Mouse (Mus musculus) MEL (cell line): Measurements from ENCODE around the gene Rassf5. TPM values are rescaled to one million over a fixed set of nuclear protein-coding genes. Genes with fewer than 3 reads are reported as not detected.

Source experiments
- DNase-seq: peaks from one replicate; pipeline ENCODE4 v3.0.0; 2011; ENCODE audit warnings: low read depth, low spot score
- H3K27ac ChIP-seq: 2 replicates; pipeline ENCODE4 v1.5.1; 2012; ENCODE audit warnings: low read depth, mild to moderate bottlenecking, control low read depth, low read length, moderate library complexity; ENCODE audit not compliant: control insufficient read depth
- H3K27me3 ChIP-seq, 2 experiments: fragments of 150-350 bp in 1 of 2; sonication (generic) in 1 of 2; 2 replicates each; pipeline ENCODE4 v1.6.1; 2012; ENCODE audit warnings: low read length in 2 of 2, mild to moderate bottlenecking in 2 of 2, improper control_type of control experiment in 1 of 2, moderate library complexity in 1 of 2; ENCODE audit not compliant: insufficient read depth in 2 of 2, control insufficient read depth in 1 of 2
- H3K36me3 ChIP-seq, 2 experiments: 2 replicates each; pipeline ENCODE4 v1.6.1; 2012 to 2014; ENCODE audit warnings: low read length in 2 of 2, improper control_type of control experiment in 1 of 2, inconsistent platforms in 1 of 2, mild to moderate bottlenecking in 1 of 2; ENCODE audit not compliant: insufficient read depth in 2 of 2, control insufficient read depth in 1 of 2
- H3K4me1 ChIP-seq, 2 experiments: fragments of 150-350 bp in 1 of 2; sonication (generic) in 1 of 2; 2 replicates each; pipeline ENCODE4 v1.6.1; 2012; ENCODE audit warnings: low read length in 2 of 2, improper control_type of control experiment in 1 of 2, mild to moderate bottlenecking in 1 of 2; ENCODE audit not compliant: insufficient read depth in 2 of 2, control insufficient read depth in 1 of 2
- H3K4me3 ChIP-seq, 2 experiments: fragments of 150-350 bp in 1 of 2; sonication (generic) in 1 of 2; 2 replicates each; pipeline ENCODE4 v1.5.1; 2012; ENCODE audit warnings: low read depth in 2 of 2, low read length in 2 of 2, mild to moderate bottlenecking in 2 of 2, moderate library complexity in 2 of 2, control low read depth in 1 of 2, improper control_type of control experiment in 1 of 2; ENCODE audit not compliant: control insufficient read depth in 1 of 2, insufficient read depth in 1 of 2
- H3K79me2 ChIP-seq: 2 replicates; pipeline ENCODE4 v1.6.1; 2012; ENCODE audit warnings: mild to moderate bottlenecking, low read length, moderate library complexity; ENCODE audit not compliant: control insufficient read depth, poor library complexity, insufficient read depth
- H3K9ac ChIP-seq: 2 replicates; pipeline ENCODE4 v1.6.1; 2012; ENCODE audit warnings: low read depth, mild to moderate bottlenecking, control low read depth, low read length, moderate library complexity; ENCODE audit not compliant: control insufficient read depth, poor library complexity, severe bottlenecking
- H3K9me3 ChIP-seq: fragments of 150-350 bp; sonication (generic); replicated peaks from 2 replicates; pipeline ENCODE4 v1.6.1; 2012; ENCODE audit warnings: mild to moderate bottlenecking, low read length, improper control_type of control experiment, moderate library complexity; ENCODE audit not compliant: insufficient read depth
- BHLHE40 ChIP-seq: IDR thresholded peaks from 2 replicates; pipeline ENCODE4 v1.6.1; 2012; ENCODE audit warnings: low read depth, mild to moderate bottlenecking, inconsistent platforms, low read length, improper control_type of control experiment, borderline replicate concordance
- CHD2 ChIP-seq: IDR thresholded peaks from 2 replicates; pipeline ENCODE4 v1.6.1; 2011; ENCODE audit warnings: low read length, improper control_type of control experiment
- CTCF ChIP-seq, 3 experiments: IDR thresholded peaks in 2 of 3; conservative IDR thresholded peaks in 1 of 3; 2 replicates each; pipeline ENCODE4 v1.5.1; 2011 to 2012; ENCODE audit warnings: low read length in 3 of 3, low read depth in 2 of 3, mild to moderate bottlenecking in 2 of 3, improper control_type of control experiment in 1 of 3, inconsistent platforms in 1 of 3, mixed read lengths in 1 of 3, moderate library complexity in 1 of 3; ENCODE audit not compliant: control insufficient read depth in 1 of 3, insufficient read depth in 1 of 3, poor library complexity in 1 of 3, severe bottlenecking in 1 of 3
- EP300 ChIP-seq, 2 experiments: IDR thresholded peaks; 2 replicates each; pipeline ENCODE4 v1.6.1; 2011; ENCODE audit warnings: improper control_type of control experiment in 2 of 2, low read length in 2 of 2, low read depth in 1 of 2, mild to moderate bottlenecking in 1 of 2
- ETS1 ChIP-seq: IDR thresholded peaks from 2 replicates; pipeline ENCODE4 v1.6.1; 2012; ENCODE audit warnings: low read depth, mild to moderate bottlenecking, inconsistent platforms, low read length, improper control_type of control experiment, moderate library complexity
- GABPA ChIP-seq: IDR thresholded peaks from 2 replicates; pipeline ENCODE4 v1.6.1; 2012; ENCODE audit warnings: low read depth, mild to moderate bottlenecking, inconsistent platforms, low read length, improper control_type of control experiment, moderate library complexity
- GATA1 ChIP-seq: IDR thresholded peaks from 2 replicates; pipeline ENCODE4 v1.6.1; 2011; ENCODE audit warnings: low read depth, low read length, improper control_type of control experiment
- HCFC1 ChIP-seq: IDR thresholded peaks from 2 replicates; pipeline ENCODE4 v1.6.1; 2012; ENCODE audit warnings: low read depth, mild to moderate bottlenecking, inconsistent platforms, low read length, improper control_type of control experiment, moderate library complexity
- JUND ChIP-seq: IDR thresholded peaks from 2 replicates; pipeline ENCODE4 v1.6.1; 2011; ENCODE audit warnings: low read depth, mild to moderate bottlenecking, improper control_type of control experiment, low read length
- MAFK ChIP-seq: IDR thresholded peaks from 2 replicates; pipeline ENCODE4 v1.6.1; 2011; ENCODE audit warnings: low read depth, mild to moderate bottlenecking, low read length, improper control_type of control experiment, borderline replicate concordance
- MAX ChIP-seq: IDR thresholded peaks from 2 replicates; pipeline ENCODE4 v1.6.1; 2011; ENCODE audit warnings: low read length, improper control_type of control experiment
- MAZ ChIP-seq: IDR thresholded peaks from 2 replicates; pipeline ENCODE4 v1.6.1; 2012; ENCODE audit warnings: low read depth, mild to moderate bottlenecking, inconsistent platforms, low read length, improper control_type of control experiment
- MXI1 ChIP-seq: IDR thresholded peaks from 2 replicates; pipeline ENCODE4 v1.6.1; 2011; ENCODE audit warnings: mild to moderate bottlenecking, low read depth, low read length, improper control_type of control experiment
- MYC ChIP-seq: IDR thresholded peaks from 2 replicates; pipeline ENCODE4 v1.6.1; 2011; ENCODE audit warnings: low read depth, mild to moderate bottlenecking, low read length, improper control_type of control experiment, moderate library complexity
- NRF1 ChIP-seq: IDR thresholded peaks from 2 replicates; pipeline ENCODE4 v1.6.1; 2014; ENCODE audit warnings: low read depth, mild to moderate bottlenecking, inconsistent platforms, low read length, improper control_type of control experiment, moderate library complexity; ENCODE audit not compliant: poor library complexity, insufficient read depth, severe bottlenecking
- POLR2A ChIP-seq, 2 experiments: IDR thresholded peaks; 2 replicates each; pipeline ENCODE4 v1.6.1; 2011 to 2012; ENCODE audit warnings: low read length in 2 of 2, mild to moderate bottlenecking in 2 of 2, control low read depth in 1 of 2, improper control_type of control experiment in 1 of 2, low read depth in 1 of 2, moderate library complexity in 1 of 2; ENCODE audit not compliant: control insufficient read depth in 1 of 2, insufficient read depth in 1 of 2, poor library complexity in 1 of 2
- POLR2AphosphoS2 ChIP-seq: IDR thresholded peaks from 2 replicates; pipeline ENCODE4 v1.6.1; 2011; ENCODE audit warnings: low read length, improper control_type of control experiment
- POLR2AphosphoS5 ChIP-seq: IDR thresholded peaks from 2 replicates; pipeline ENCODE4 v1.6.1; 2012; ENCODE audit warnings: low read depth, borderline replicate concordance, mild to moderate bottlenecking, inconsistent platforms, low read length, moderate library complexity, mixed read lengths
- RAD21 ChIP-seq: IDR thresholded peaks from 2 replicates; pipeline ENCODE4 v1.6.1; 2011; ENCODE audit warnings: mild to moderate bottlenecking, low read depth, low read length, improper control_type of control experiment
- RCOR1 ChIP-seq: IDR thresholded peaks from 2 replicates; pipeline ENCODE4 v1.6.1; 2012; ENCODE audit warnings: low read depth, mild to moderate bottlenecking, inconsistent platforms, low read length, improper control_type of control experiment
- SMC3 ChIP-seq: IDR thresholded peaks from 2 replicates; pipeline ENCODE4 v1.6.1; 2011; ENCODE audit warnings: low read depth, low read length, improper control_type of control experiment
- TAL1 ChIP-seq: IDR thresholded peaks from 2 replicates; pipeline ENCODE4 v1.6.1; 2012; ENCODE audit warnings: mild to moderate bottlenecking, inconsistent platforms, low read length, moderate library complexity, mixed read lengths
- TCF12 ChIP-seq: IDR thresholded peaks from 2 replicates; pipeline ENCODE4 v1.6.1; 2014; ENCODE audit warnings: low read depth, mild to moderate bottlenecking, inconsistent platforms, low read length, improper control_type of control experiment, moderate library complexity
- USF2 ChIP-seq, 2 experiments: IDR thresholded peaks; 2 replicates each; pipeline ENCODE4 v1.6.1; 2011 to 2012; ENCODE audit warnings: improper control_type of control experiment in 2 of 2, low read length in 2 of 2, borderline replicate concordance in 1 of 2, inconsistent platforms in 1 of 2, low read depth in 1 of 2, mild to moderate bottlenecking in 1 of 2; ENCODE audit not compliant: insufficient read depth in 1 of 2
- ZC3H11A ChIP-seq: IDR thresholded peaks from 2 replicates; pipeline ENCODE4 v1.6.1; 2012; ENCODE audit warnings: low read depth, mild to moderate bottlenecking, inconsistent platforms, low read length, improper control_type of control experiment
- ZNF384 ChIP-seq: IDR thresholded peaks from 2 replicates; pipeline ENCODE4 v1.6.1; 2012; ENCODE audit warnings: low read depth, mild to moderate bottlenecking, inconsistent platforms, low read length, improper control_type of control experiment
- polyA plus RNA-seq, 2 experiments: library from polyadenylated mRNA; stranded (reverse) in 1 of 2; unstranded in 1 of 2; fragments of >175 nt in 1 of 2; fragments of >200 nt in 1 of 2; gene quantifications; 2 replicates each; pipeline versions ENCODE4 v1.2.1 to v1.2.4; 2012; ENCODE audit warnings: low replicate concordance in 2 of 2, low read depth in 1 of 2; ENCODE audit not compliant: insufficient read length in 2 of 2, insufficient read depth in 1 of 2, missing spikeins in 1 of 2
- total RNA-seq: library from RNA; depleted of rRNA; stranded (reverse); fragments of 300-350 nt; gene quantifications from 2 replicates; pipeline ENCODE4 v1.2.3, GENCODE M21; 2012

Rassf5 gene
- total and polyA plus RNA-seq, 3 experiments, result 14.8 to 28.8 TPM; not detected in 1

DNA sequence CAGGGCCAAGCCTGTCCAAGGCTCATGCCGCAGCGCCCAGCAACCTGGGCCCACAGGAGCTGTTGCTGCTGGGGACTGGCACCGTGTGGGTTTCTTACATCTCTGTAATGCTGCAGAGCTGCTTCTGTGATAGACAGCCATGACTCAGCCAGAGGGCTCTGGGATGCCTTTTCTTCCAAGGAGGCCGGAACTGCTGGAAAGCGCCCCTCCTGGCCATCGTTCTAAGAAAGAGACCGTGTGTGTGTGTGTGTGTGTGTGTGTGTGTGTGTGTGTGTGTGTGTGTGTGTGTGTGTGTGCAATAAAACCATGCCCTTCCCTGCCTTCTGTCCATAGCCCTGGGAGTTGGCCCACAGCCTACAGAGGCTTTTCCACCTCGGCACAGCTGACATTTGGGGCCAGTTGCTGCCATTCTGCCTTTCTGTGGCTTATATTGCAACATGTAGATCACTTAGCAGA is 35.1 kb downstream of the Rassf5 start:
- no peaks in the 10 kb centered on the region for H3K9me3 ChIP-seq
- H3K36me3 ChIP-seq, result no peaks in the 10 kb centered on the region
- no peaks in the 10 kb centered on the region for H3K4me1 ChIP-seq
- H3K9ac ChIP-seq, result no peak overlapping the region
- H3K27me3 ChIP-seq, result peaks cover 0 to 3% of the 10 kb centered on the region in 2 experiments; a peak in 3 of 4 replicates
- no peaks in the 10 kb centered on the region for H3K79me2 ChIP-seq
- no peak for DNase-seq
- no peak for TF ChIP-seq POLR2AphosphoS5
- TF ChIP-seq USF2 (IDR thresholded peaks at IDR 0.05; ENCODE audit: borderline replicate concordance in 1 of 2, insufficient read depth in 1 of 2, low read depth in 1 of 2, low read length in 2 of 2), result no peak
- TF ChIP-seq EP300 (IDR thresholded peaks at IDR 0.05; ENCODE audit: low read depth in 1 of 2, low read length in 2 of 2), result no peak
- TF ChIP-seq ETS1, result no peak
- TF ChIP-seq JUND, result no peak
- no peak for TF ChIP-seq MAZ
- TF ChIP-seq MAFK, result no peak
- TF ChIP-seq ZNF384, result no peak
- no peak for TF ChIP-seq CTCF (IDR thresholded peaks at IDR 0.05 in 2 of 3, conservative IDR thresholded peaks at IDR 0.05 in 1 of 3; ENCODE audit: control insufficient read depth in 1 of 3, insufficient read depth in 1 of 3, low read depth in 2 of 3, low read length in 3 of 3, poor library complexity in 1 of 3, severe bottlenecking in 1 of 3)
- no peak for TF ChIP-seq HCFC1
- no peak for TF ChIP-seq POLR2AphosphoS2
- no peak for TF ChIP-seq MXI1
- no peak for TF ChIP-seq RAD21
- TF ChIP-seq CHD2, result no peak
- TF ChIP-seq POLR2A (IDR thresholded peaks at IDR 0.05; ENCODE audit: control insufficient read depth in 1 of 2, insufficient read depth in 1 of 2, low read depth in 1 of 2, low read length in 2 of 2, poor library complexity in 1 of 2), result no peak
- no peak for TF ChIP-seq ZC3H11A
- TF ChIP-seq TCF12, result no peak
- TF ChIP-seq NRF1, result no peak
- no peak for TF ChIP-seq SMC3
- no peak for TF ChIP-seq MYC
- H3K4me3 ChIP-seq, result no peak overlapping the region
- no peak overlapping the region for H3K27ac ChIP-seq

DNA sequence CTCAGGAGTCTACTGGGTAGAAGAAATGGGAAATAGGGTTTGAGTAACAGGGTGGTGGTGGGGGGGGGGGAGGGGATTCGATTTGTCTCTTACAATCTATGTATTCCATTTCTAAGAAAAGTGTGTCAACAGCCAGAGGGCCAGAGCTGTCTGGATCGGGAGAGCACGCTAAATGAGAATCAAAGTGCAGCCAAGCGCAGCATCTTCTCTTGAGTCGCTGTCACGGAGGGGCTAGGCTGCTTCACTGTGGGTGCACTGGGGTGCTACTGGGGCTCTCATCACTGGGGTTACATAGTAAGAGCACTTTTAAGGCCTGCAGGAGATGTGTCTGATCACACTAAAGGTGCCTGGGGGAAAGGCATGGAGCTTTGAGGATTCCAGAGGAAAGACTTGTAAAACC is 36.3 kb downstream of the Rassf5 start:
- Histone ChIP-seq H3K4me1 (no peaks in the 10 kb centered on the region), H3K27ac (no peak overlapping the region), H3K9ac (no peak overlapping the region), H3K36me3 (no peaks in the 10 kb centered on the region), H3K9me3 (no peaks in the 10 kb centered on the region), H3K27me3 (peaks cover 0 to 3% of the 10 kb centered on the region in 2 experiments; a peak in 3 of 4 replicates), H3K79me2 (no peaks in the 10 kb centered on the region), H3K4me3 (no peak overlapping the region)
- DNase-seq, result no peak
- TF ChIP-seq ETS1, result no peak
- no peak for TF ChIP-seq POLR2AphosphoS5
- TF ChIP-seq TCF12, result no peak
- no peak for TF ChIP-seq JUND
- no peak for TF ChIP-seq RCOR1
- TF ChIP-seq MAZ, result no peak
- TF ChIP-seq NRF1, result no peak
- TF ChIP-seq POLR2A (IDR thresholded peaks at IDR 0.05; ENCODE audit: control insufficient read depth in 1 of 2, insufficient read depth in 1 of 2, low read depth in 1 of 2, low read length in 2 of 2, poor library complexity in 1 of 2), result no peak
- TF ChIP-seq TAL1, result no peak
- no peak for TF ChIP-seq POLR2AphosphoS2
- no peak for TF ChIP-seq GABPA
- TF ChIP-seq GATA1, result no peak
- no peak for TF ChIP-seq USF2 (IDR thresholded peaks at IDR 0.05; ENCODE audit: borderline replicate concordance in 1 of 2, insufficient read depth in 1 of 2, low read depth in 1 of 2, low read length in 2 of 2)
- TF ChIP-seq HCFC1, result no peak
- no peak for TF ChIP-seq MAX
- no peak for TF ChIP-seq BHLHE40
- no peak for TF ChIP-seq ZNF384
- no peak for TF ChIP-seq EP300 (IDR thresholded peaks at IDR 0.05; ENCODE audit: low read depth in 1 of 2, low read length in 2 of 2)
